8 mouse cellular contexts compared by ENCODE assay signal in genomic region chr2:49450931-49451636, GRCm38 (mm10). TPM values are rescaled to one million over a fixed set of nuclear protein-coding genes. Genes with fewer than 3 reads are reported as not detected.
DNase-seq lines count a peak whose midpoint lies in the region; ATAC-seq and TF ChIP-seq lines count a peak whose summit lies in the region.

TSS of gene Epc2 (plus strand) at chr2:49451486.

- TF ChIP-seq POLR2A in bone marrow, adult 2 months (IDR thresholded peaks at IDR 0.05; ENCODE audit: borderline replicate concordance, control insufficient read depth, low read depth, low read length), result peak; percentile 77; the same call in 1 of the 2 replicates

- no peaks in the 10 kb centered on the region for H3K36me3 ChIP-seq in embryonic facial prominence, embryonic 14.5 days (ENCODE audit: control insufficient read depth, insufficient read depth, low read length)
- H3K36me3 ChIP-seq in limb, embryonic 13.5 days, result no peaks in the 10 kb centered on the region
- no peaks in the 10 kb centered on the region for H3K36me3 ChIP-seq in midbrain, embryonic 15.5 days (replicated peaks)

- no peaks in the 10 kb centered on the region for H3K9me3 ChIP-seq in embryonic facial prominence, embryonic 14.5 days (ENCODE audit: control insufficient read depth, low read length)
- no peaks in the 10 kb centered on the region for H3K9me3 ChIP-seq in limb, embryonic 13.5 days
- H3K9me3 ChIP-seq in midbrain, embryonic 15.5 days, result no peaks in the 10 kb centered on the region

- TF ChIP-seq CTCF in bone marrow, adult 2 months (IDR thresholded peaks at IDR 0.05; ENCODE audit: control insufficient read depth, insufficient read depth, low read length), result no peak

- H3K27me3 ChIP-seq in embryonic facial prominence, embryonic 14.5 days (replicated peaks; ENCODE audit: control insufficient read depth, insufficient read depth, low read length), result no peaks in the 10 kb centered on the region
- H3K27me3 ChIP-seq in limb, embryonic 13.5 days, result no peaks in the 10 kb centered on the region
- no peaks in the 10 kb centered on the region for H3K27me3 ChIP-seq in midbrain, embryonic 15.5 days (replicated peaks)

- H3K4me3 ChIP-seq in bone marrow, adult 2 months (replicated peaks; ENCODE audit: control insufficient read depth, low read depth, low read length), result peak within 1 kb of the TSS; percentile 85
- peak within 1 kb of the TSS; percentile 98 for H3K4me3 ChIP-seq in embryonic facial prominence, embryonic 14.5 days (ENCODE audit: low read depth, low read length)
- peak within 1 kb of the TSS; percentile 98 for H3K4me3 ChIP-seq in limb, embryonic 13.5 days
- H3K4me3 ChIP-seq in midbrain, embryonic 15.5 days, result peak within 1 kb of the TSS; percentile 66

- WGBS in bone marrow, adult 2 months, result under 1% methylated on average over 81 of the region's 88 CpGs
- WGBS in embryonic facial prominence, embryonic 14.5 days, result 0% methylated on average over 27 of the region's 88 CpGs
- WGBS in limb, embryonic 13.5 days, result under 1% methylated on average over 53 of the region's 88 CpGs
- under 1% methylated on average over 81 of the region's 88 CpGs for WGBS in midbrain, embryonic 15.5 days

- peak within 1 kb of the TSS; percentile 98 for H3K9ac ChIP-seq in embryonic facial prominence, embryonic 14.5 days (ENCODE audit: low read depth, low read length)
- peak within 1 kb of the TSS; percentile 88 for H3K9ac ChIP-seq in limb, embryonic 13.5 days
- H3K9ac ChIP-seq in midbrain, embryonic 15.5 days, result peak within 1 kb of the TSS; percentile 96

- H3K27ac ChIP-seq in bone marrow, adult 2 months (ENCODE audit: control insufficient read depth, insufficient read depth, low read depth, low read length, poor library complexity), result peak within 1 kb of the TSS; percentile 98
- peak within 1 kb of the TSS; percentile 100 for H3K27ac ChIP-seq in embryonic facial prominence, embryonic 14.5 days (replicated peaks; ENCODE audit: low read depth, low read length)
- H3K27ac ChIP-seq in limb, embryonic 13.5 days, result peak within 1 kb of the TSS; percentile 99
- peak within 1 kb of the TSS; percentile 100 for H3K27ac ChIP-seq in midbrain, embryonic 15.5 days

- peak; percentile 80 for DNase-seq in 416B (ENCODE audit: low read depth)
- peak; percentile 88 for DNase-seq in embryonic facial prominence, embryonic 14.5 days (ENCODE audit: low spot score)
- peak; percentile 69 for DNase-seq in heart, adult 8-10 months (ENCODE audit: low spot score)
- DNase-seq in kidney, adult 9 months, result peak; percentile 82
- peak; percentile 80 to 82 for DNase-seq in spleen, adult 18-20 months

- no peaks in the 10 kb centered on the region for H3K4me1 ChIP-seq in bone marrow, adult 2 months (ENCODE audit: control insufficient read depth, insufficient read depth, low read length)
- H3K4me1 ChIP-seq in embryonic facial prominence, embryonic 14.5 days (ENCODE audit: control insufficient read depth, insufficient read depth, low read length), result peaks cover 17% of the 10 kb centered on the region; the same call in 1 of the 2 replicates
- peaks cover 17% of the 10 kb centered on the region for H3K4me1 ChIP-seq in limb, embryonic 13.5 days
- peaks cover 17% of the 10 kb centered on the region for H3K4me1 ChIP-seq in midbrain, embryonic 15.5 days

- H3K4me2 ChIP-seq in embryonic facial prominence, embryonic 14.5 days (ENCODE audit: low read depth, low read length), result peak within 1 kb of the TSS; percentile 85
- peak within 1 kb of the TSS; percentile 90 for H3K4me2 ChIP-seq in limb, embryonic 13.5 days (replicated peaks)
- H3K4me2 ChIP-seq in midbrain, embryonic 15.5 days, result peak within 1 kb of the TSS; percentile 59

- ATAC-seq in embryonic facial prominence, embryonic 14.5 days (ENCODE audit: low read depth), result peak; percentile 88
- peak; percentile 77 for ATAC-seq in limb, embryonic 13.5 days (ENCODE audit: low FRiP score, low read depth)
- ATAC-seq in midbrain, embryonic 15.5 days (replicated peaks), result peak; percentile 86

RNA-seq across cellular contexts. Expression of gene Epc2, which starts in this region (rescaled TPM):
- polyA plus RNA-seq in bone marrow, adult 2 months (2011; ENCODE audit: insufficient read depth, insufficient read length, low replicate concordance, missing spikeins), result 10.7 and 19.3 TPM in 2 replicates
- polyA plus RNA-seq in embryonic facial prominence, embryonic 14.5 days (2014; fragmentation: Nextera tagmentation; extraction: Ambion mirVana), result 8.3 and 9.7 TPM in 2 replicates
- 10 to 100 TPM; 16.7 to 20.3 (median 17.8) TPM for total RNA-seq in heart, adult 8-10 months (2022)
- 7.1 and 7.6 TPM in 2 replicates for polyA plus RNA-seq in limb, embryonic 13.5 days (2015; fragmentation: Nextera tagmentation; extraction: Ambion mirVana)
- polyA plus RNA-seq in midbrain, embryonic 15.5 days (2015; fragmentation: Nextera tagmentation; extraction: Ambion mirVana), result 11.1 and 12.6 TPM in 2 replicates

Comparison
In these comparisons a context has a peak if more than half of its experiments do, and no peak if none do; other contexts are left out.
1. Peak in every context shown above with its lines: DNase-seq, ATAC-seq, H3K4me3 ChIP-seq and H3K27ac ChIP-seq.